Mouse (Mus musculus) adipocyte (in vitro differentiated cells): ENCODE data around the gene Cfap61.

Source experiments
- DNase-seq: peaks from one replicate; pipeline ENCODE4 v3.0.0-alpha.2; 2016; ENCODE audit warnings: low spot score

Cfap61 gene

DNA sequence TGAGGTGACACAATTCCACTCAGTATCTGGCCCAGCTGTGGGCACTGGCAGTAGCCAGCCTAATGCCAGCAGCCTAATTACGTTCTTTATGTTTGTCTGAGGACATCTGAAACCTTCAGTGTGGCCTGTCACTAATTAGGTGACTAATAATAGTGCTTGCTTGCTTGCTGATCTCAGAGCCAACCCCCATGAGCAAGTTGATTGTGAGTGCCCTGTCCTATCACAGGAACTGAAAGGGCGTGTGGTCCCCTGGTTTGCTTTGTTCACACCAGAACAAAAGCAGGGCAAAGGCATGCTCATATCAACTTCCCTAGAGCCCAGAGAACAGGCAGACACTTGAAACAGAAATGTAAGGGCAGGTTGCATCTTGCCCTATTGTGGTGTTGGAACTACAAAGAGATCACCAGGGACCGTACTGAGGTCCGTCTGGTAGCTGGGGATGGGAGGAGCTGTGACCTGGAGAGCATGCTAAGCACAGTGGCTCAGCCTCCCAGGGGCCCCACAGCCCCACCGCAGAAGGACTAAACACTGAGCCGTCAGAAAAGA, 148.8 kb downstream of the Cfap61 start:
- no peak for DNase-seq

DNA sequence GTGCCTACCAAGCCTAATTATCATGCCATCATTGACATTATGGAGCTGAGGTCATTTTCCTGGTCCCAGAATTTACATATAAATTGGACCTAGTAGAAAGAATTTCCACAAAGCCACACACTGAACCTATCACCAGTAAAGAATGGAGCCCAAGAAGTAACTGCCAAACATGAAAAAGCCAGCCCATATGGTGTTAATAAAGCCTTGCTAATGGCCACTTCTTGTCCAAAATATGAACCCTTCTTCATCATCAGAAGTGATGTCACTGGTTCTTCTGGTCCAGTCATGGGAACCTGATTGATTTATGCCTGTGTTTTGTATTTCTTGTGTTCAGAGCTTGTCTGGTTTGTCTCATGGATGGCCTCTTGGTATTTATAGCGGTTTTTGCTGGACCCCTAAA, 152.8 kb downstream of the Cfap61 start:
- DNase-seq = no peak

DNA sequence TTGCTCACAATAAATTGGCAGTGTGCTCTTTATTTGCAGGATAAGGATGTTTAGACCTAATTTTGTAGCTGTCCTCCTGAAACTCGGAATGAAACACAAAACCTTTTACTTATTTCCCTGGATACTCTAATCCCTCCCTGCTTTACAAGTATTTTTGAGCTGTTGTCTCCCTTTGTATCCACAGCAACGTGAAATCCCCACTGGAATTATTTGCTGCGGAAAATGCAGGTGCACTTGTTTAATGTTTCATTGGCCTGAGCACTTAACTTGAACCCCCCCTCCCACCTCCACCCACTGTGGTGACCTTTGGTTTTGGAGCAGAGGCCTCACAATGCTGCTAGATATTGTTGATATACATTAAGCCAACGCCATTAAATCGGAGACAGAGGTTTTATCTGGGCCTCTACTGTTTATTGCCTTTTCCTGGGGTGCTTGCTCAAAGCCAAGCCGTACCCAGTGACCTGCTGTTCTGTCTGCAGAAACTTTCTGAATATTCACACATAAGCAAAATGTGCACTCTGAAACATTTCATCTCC, 154.6 kb downstream of the Cfap61 start:
- no peak for DNase-seq

DNA sequence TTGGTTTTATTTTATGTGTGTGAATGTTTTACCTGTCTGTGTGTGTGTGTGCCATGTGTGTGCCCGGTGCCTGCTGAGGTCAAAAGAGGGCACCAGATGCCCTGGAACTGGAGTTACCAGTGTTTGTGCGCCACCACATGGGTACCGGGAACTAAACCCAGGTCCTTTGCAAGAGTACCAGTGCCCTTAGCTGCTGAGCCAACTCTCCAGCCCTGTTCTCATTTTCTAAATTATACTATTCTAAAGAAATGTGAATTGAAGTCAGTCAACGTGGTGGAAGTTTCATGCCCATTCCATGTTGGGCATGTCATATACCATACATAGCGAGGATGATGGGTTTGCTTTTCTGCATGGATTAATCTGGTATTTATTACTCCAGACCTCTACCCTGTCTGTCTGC, 162.9 kb downstream of the Cfap61 start:
- DNase-seq = no peak

DNA sequence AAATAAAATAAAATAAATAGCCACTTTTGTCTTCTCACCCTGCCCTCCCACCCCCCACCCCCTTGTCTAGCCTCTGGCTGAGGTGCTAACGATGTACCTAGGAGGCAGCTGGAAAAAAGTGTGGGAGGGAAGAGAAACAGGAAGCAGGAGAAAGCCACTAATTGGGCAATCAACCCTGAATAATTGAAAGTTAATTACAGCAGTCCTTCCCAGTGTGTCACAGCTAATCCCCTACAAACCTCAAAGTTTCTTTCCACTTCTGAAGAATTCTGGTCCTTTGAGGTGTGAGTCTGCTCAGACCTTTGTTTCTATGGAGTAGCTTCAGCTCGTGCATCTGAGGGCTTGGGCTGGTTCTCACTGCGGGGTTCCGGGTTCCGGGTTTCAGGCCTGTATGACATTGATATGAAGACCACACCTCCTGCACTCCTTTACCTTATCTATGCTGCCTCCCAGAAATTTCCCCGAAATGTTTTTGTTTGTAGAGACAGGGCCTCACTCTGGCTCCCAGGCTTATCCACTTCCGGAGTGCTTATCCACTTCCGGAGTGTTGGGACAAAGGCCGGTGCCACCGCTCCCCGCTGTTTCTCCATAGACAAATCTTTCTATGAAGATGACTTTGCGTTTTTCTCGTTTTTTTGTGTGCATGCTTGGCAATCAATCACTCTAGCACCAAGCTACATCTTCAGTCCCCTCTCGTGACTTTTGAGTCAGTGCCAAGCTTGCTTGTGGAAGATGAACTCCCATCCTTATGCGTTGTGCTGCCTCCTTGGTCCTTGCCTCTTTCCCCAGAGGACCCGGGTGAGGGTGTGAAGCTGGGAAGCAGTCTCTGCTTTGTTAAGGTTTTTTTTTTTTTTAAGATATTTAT, 164.5 kb downstream of the Cfap61 start:
- no peak for DNase-seq

DNA sequence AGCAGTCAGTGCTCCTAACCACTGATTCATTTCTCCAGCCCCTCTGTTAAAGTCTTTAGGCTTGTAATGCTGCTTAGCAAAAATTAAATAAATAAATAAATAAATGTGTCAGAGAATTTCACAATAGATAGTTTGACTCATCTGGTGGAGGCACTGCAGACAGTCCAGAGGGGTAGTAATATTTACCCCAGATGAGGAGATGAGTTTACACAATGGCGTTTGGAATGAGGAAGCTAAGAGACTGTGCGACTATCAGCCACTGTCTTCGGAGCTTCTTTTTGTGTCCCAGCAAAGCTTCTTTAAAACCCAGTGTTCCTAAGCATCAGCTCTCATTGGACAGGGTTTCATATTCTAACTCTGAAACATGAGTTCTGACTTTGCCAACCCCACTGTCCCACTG, 165.3 kb downstream of the Cfap61 start:
- no peak for DNase-seq

DNA sequence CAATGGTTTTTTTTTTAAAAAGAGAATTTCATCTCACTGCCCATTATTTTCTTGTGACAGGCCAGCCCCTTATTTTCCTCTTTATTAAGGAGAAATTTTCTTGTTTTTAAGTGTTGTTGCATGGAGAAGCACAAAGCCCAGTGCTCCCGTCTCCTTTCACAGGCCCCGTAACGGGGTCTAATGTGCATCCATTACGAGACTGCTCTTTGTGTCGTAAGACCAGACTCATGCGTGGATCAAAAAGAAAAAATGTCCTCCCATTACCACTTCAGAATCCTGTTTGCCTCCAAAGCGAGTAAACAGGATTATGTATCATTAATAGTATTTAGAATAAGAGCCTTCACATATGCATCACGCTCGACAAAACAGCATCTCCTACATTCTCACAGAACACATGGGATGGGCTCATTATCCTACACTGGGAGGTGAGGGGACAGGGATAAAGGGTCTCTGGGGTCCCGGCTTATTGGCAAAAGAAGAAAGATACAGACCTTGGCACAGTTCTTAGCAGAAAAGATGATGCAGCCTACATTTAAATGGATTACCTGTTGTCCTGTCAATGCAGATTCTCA, 166.0 kb downstream of the Cfap61 start:
- DNase-seq = no peak

DNA sequence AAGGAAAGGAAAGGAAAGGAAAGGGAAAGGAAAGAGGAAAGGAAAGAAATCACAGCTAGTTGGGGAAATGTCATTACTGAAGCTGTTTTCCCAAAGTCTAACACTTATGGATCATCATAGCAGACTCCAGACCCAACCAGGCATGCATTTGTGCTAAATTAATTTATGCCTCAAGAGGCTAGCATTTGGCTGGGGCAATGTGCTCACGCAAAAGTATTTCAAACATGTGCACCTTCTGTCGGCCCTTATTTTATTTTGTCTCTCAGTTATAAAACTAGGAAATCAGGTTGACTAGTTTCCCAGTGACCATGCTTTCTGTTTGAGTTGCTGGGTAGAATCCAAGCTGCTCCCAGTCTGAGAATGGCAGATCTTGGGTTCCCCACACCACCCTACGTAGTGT, 168.0 kb downstream of the Cfap61 start:
- DNase-seq = no peak

DNA sequence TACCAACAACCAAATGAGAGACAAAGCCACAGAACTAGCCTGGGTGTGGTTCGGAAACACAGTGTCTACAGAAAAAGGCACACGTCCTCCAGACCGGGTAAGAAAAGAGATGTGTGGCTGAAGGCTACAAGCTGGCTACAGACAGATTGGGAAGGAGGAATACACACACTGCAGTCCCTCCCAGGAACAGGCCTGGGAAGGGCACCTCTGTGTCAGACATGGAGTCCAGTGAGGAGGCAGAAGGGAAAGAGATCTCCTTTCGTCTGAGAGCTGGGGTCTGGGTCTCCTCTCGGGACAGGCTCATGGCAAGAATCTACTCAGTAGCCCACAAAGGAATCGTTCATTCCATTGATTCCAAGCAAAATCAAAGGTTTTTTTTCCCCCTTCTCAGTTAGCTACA, 170.8 kb downstream of the Cfap61 start:
- no peak for DNase-seq

DNA sequence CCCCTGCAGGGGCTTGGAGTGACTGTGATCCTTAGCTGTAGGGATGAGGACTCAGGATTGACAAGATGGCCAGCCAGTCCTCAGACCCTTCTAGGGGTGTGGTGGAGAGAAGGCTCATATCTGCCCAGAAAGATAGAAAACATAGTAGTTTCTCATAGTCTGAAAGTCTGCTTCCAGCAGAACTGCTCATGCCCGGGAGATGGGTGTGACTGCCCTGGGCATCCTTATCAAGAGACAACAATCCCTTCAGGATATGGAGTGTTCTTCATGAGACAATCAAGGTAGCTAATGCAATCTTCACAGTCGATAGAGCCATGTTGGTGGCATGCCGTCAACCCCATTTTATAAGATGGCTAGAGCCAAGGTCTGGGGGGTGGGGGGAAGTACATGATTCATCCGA, 173.4 kb downstream of the Cfap61 start:
- no peak for DNase-seq

DNA sequence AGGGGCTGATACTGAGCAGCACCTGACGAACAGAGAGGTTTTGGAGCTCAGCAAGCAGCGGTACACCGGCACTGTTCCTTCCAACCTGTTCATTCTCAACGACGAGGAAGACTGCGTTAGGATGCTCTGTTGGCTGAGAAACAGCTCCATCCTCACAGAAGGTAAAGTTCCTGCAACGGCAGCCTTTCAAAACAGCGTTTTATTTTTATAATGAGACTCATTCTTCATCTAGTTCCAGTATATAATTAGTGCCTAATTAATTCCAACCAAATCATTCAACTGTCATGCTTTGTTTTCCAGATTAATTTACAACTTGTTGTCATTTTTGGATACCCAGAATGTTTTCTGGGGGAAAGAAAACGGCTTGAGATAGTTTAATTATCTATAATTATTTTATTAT, 175.3 kb downstream of the Cfap61 start:
- no peak for DNase-seq

DNA sequence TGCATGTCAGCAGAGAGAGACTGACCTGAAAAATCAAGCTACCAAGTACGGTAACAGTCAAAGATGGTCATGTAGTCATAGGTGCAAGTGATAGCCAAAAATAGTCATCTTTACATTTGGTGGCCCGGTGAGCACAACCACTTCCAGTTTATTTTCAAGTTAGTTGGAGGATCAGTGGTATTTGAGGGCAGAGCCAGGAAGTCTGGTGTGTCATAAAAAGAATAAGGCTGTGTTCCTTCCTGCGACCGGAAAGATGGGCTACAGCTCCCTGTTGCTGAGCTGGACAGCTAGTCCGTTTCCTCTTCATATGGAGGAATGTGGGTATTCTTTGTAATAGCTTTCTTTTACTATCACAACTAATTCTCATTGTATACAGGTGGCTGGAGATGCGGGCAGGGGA, 181.7 kb downstream of the Cfap61 start:
- DNase-seq = no peak

DNA sequence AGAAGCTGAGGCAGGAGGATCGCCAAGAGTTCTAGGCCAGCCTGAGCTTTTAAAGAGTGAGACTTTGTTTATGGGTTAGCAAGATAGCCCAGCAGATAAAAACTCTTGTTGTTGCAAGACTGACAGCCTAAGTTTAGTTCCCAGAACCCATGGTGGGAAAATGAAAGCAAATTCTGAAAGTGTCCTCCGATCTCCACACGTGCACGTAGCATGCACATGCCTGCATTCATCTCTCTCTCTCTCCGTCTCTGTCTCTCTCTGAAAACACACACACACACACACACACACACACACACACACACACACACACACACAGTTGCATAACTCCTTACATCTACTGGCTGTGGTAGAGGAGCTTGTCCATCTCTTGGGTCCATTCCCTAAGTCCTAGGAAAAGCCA, 182.1 kb downstream of the Cfap61 start:
- DNase-seq = no peak

DNA sequence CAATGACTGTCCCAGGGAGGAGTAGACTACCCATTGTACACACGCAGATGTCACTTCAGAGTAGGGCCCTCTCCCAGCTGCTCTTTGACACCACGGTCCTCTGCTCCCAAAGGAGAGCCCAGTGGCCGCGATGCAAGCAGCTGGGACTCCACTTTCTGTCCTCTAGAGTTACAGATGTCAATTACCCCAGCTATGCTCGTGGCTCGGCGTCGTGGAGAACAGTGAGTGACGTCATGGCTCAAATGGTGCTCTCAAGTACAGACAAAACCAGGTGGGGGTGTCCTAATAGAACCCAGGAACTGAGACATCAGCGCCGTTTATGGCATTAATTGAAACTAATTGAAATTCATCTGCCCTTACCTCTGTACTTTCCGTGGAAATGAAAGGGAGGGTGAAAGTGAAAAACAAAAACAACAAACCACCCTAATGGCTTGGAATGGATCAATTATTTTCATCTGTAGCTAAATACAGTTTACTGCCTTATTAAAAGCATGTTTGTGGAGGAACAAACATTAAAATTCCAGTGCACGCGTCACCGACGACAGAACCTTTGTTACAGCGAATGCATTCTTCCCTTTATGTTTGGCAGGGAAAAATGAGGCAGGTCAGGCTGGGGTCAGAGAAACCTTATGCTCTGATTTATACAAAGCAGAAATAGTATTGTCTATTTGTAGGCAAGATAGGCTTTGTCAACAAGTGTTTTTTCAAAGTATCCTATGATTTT, 182.8 kb downstream of the Cfap61 start:
- no peak for DNase-seq

DNA sequence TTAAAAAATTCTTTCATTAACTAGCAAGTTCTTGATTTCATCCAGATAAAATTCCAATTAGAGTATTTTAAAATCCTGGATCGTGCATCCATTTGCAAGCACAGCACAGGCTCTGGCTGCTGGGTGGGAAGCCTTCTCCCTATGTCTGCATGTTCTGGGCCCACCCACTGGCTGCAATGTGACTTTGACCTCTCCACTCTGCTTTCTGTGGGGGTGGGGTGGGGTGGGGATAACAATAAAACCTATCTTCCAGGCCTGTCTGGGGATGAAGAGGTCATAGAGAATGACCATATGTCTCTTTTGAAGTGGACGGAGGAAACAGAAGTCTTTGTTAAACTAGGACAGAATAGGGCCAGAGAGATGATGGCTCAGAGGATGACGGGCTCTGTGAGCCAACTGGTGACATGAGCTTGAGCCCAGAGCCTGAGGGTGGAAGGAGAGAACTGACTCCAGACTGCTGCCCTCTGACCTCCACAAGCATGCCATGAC, 183.4 kb downstream of the Cfap61 start:
- no peak for DNase-seq

DNA sequence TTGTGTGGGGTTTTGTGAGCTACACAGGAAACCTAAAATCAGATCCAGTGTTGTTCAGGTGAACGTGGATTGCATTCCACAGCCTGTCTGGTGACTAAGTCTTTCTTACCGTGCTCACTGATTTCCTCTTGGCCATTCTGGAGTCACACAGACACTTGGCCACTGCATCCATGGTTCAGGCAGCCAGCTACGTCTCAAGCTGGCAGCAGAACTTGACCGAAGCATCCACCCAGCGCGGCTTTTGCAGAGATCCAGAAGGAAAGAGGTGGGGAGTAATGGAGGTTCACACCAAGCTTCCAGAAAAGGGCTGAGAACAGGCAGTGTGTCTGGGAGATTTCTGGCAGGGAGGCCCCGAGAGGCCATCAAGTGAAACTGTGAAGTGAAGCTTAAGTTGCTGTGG, 187.0 kb downstream of the Cfap61 start:
- no peak for DNase-seq

DNA sequence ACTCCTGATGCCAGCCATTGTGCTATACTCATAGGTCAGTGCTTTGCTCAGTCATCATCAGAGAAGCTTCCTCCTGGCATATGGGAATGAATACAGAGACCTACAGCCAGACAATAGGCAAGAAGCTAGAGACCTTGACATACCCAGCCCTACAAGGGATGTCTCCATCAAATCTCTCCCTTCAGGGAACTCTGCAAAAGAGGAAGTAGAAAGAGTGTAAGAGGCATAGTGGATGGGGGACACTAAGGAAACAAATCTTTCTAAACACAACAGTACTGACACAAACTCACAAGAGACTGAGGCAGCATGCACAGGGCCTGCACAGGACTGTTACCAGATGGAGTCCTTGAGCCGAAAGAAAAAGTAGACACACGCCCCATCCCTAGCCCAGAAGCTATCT, 190.5 kb downstream of the Cfap61 start:
- DNase-seq = no peak

DNA sequence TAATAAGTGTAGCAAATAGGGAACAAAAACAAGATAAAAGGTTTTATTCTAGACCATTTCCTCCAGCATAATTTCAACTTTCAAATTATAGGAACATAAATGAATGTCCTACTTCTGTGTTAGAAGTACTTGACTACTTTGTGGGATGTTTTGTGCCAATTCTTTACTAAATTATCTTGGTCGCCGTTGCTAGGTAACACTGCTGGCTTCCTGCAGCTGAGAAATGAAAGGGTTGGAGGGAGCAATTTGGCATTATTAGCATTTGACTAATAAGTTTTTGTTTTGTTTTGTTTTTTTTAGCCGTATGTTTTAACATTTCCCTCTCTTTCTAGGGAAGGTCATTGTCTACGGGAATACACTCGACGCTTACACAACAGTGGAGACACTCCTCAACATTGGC, 194.0 kb downstream of the Cfap61 start:
- no peak for DNase-seq

DNA sequence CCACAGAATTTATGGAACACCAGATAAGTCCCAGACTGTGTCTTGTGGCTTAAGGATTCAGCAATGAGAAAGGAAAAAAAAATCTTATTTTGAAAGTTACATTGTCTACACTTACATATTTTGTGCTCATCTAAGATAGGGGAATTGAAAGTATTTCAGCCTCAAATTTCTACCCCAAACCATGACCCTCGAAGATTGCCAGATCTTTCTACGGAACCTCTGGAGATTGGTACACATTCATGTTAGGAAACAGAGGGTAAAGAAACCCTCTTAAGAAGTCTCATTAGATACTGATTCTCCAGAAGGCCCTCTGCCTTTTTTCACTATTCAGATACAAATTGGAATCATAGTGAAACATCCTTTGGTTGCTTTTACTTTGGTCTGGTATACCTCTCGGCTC, 195.9 kb downstream of the Cfap61 start:
- DNase-seq = no peak

DNA sequence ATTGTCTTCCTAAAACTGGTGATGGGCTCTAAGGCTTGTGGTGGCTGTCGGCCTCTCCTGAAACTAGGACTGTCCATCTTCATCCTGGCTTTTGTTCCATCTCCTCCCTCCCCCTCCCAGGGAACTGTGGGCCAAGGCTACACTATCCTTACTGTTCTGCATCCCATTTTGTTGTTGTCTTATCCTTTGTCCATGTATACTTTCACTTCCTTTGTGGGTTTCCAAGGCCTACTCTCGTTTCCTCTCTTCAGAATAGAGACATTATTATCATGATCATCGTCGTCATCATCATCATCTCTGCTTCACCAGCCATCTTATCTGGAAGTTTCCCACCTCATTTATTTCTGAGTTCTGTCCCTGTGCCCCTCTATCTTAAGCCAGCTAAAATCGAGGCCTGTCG, 199.7 kb downstream of the Cfap61 start:
- DNase-seq = no peak

DNA sequence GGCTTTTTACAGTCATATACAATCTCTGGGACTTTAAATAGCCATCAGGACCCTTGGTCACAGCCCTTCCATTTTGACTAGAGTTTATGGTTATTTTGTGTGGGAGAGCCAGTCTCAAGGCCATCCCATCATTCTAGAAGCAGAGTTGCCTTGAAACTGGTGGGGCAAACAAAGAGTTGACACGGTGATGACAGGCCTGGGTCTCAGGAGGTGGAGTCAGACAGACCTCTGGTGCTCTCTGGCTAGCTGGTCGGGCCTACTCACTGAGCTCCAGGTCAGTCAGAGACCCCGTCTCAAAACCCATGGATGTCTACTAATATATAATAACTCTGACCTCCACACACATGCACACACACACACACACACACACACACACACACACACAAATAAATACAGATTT, 206.1 kb downstream of the Cfap61 start:
- DNase-seq = no peak

DNA sequence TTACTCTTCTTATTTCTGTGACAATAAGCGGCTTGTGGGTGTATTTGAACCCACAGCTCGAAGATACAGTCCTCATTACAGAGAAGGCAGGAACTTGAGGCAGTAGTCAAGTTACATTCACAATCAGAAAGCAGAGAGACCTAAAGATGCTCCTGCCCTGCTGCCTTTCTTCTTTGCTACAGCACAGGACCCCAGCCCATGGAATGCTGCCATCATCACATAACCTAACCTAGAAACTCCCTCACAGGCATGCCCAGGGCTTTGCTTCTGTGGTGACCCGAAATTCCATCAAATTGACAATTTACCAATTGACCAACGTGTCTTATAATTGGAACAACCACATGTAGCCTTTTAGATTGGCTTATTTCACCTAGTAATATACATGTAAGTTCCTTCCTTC, 212.7 kb downstream of the Cfap61 start:
- no peak for DNase-seq

DNA sequence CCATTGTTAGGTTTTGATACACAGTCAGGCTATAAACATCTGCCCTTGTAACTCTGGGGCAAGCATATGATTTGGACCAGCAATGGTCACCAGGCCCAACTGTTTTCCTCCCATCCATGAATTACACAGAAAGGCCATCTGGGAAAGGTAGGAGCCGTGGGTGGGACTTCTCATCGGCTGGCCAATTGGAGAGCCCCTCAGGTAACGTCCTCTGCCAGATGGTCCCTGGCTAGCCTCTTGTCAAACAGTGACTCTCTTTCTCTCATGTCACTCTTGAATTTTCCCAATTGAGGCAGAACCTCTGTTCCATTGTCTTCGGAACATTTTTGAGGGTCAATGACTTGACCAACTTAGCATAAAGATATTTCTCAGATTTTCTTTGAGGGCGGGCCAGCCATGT, 213.2 kb downstream of the Cfap61 start:
- DNase-seq = no peak
